Mouse (Mus musculus) layer of hippocampus, adult 9-10 months (tissue): ENCODE measurements at regions not wholly inside any gene's neighbourhood (a gene's known extent, or its start where the extent isn't known, plus 50 kb on each side); places are given as distances from the start of the nearest gene placed in this dataset.

Experiments
- DNase-seq: peaks from one replicate; pipeline ENCODE4 v3.0.0; 2022; ENCODE audit warnings: low spot score

GRCm38 (mm10) chr16:86368449-86368848, 466.8 kb upstream of the Adamts5 start:
- no peak for DNase-seq

GRCm38 (mm10) chr16:86366197-86366596, 464.6 kb upstream of the Adamts5 start:
- DNase-seq, result no peak

DNA sequence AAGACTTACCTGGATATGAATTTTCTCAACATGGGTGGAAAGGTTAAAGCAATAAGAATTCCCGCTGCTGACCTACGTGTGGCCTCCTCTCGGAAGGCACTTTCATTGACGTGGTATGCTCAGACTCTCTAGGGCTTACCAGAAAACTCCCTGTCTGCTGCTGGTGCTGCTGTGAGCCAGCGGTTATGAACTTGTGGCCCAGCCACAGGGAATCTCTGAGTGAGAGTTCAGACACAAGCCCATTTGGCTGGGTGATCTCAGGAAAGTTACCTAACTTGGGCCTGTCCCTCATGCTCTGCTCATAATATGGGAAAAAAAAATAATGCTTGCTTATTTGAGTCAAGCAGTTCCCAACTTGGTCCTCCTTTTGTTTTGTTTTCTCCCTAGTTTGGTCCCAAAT, 459.5 kb upstream of the Adamts5 start:
- no peak for DNase-seq

- no peak for DNase-seq
These were observed 453.4 kb upstream of the Adamts5 start for GRCm38 (mm10) chr16:86355036-86355435.

- DNase-seq, result no peak
These were observed 446.1 kb upstream of the Adamts5 start for GRCm38 (mm10) chr16:86347753-86348152.

DNA sequence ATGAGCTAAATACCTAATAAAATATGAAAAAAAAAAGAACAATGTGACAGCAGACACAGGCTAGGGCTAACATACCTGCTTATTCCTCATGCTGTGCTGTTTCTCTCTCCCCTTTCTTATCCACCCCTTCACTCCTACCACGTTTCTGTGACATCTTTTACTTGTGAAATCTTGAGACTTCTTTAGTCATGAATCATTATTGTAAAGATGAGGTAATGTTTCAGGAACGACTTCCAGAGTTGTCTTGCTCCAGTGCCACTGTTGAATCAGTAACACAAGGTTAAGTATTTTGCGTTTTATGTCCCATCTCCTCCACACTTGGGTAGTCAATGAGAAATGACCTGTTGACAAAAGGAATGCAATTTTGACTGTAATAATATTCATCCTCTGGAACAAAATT, 445.3 kb upstream of the Adamts5 start:
- no peak for DNase-seq

DNA sequence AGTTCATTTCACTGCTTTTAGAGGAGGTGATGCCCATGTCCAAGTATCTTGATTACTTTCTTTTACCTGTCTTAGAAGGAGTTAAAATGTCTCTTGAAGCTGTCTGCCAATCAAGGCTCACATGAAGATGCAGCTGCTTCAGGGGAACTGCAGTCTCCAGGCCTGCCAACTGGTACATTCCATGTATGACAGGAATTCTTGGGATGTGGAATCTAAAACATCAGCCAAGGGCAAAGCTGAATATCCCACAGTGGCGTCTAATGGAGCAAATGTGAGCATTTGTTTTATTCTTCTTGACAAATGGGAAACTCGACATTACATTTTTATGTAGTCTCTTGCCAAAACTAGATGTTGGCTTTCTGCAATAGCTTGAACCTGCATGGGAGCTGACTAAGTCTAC, 438.7 kb upstream of the Adamts5 start:
- DNase-seq, result no peak

DNA sequence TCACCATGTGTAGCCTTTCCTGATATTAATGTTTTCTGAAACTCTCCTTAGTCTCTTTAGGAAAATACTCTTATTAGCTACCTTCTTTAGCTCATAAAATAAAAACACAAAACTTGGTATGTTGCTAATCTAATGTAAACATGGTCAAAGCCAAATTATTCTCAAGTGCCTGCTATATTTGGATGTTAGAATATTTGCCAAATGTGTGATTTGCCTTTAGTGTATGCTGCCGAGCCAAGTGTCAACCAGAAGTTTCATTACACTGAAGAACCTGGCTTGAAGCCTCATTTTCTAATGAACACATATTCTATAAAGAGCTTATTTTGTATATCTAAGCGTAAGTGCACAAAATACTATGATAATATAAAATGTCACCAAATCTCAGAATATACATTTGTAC, 423.8 kb upstream of the Adamts5 start:
- DNase-seq, result no peak

DNA sequence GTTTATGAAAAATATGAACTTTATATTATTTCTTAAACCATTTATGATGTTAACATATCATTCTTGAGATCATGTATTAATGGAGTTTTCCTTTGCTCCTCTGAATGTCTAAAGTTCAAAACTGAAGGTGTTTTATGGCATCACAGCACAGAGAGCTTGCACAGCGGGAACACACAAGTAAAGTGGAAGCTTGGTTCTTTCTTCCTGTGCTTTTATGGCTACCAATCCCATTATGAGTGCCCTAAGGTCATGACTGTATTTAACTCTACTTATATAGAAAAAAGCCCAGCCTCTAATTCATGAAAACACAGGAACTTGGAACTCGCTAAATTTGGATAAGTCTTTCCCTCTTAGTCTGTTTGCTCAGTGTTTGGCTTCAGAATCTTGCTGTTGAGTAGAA, 417.3 kb upstream of the Adamts5 start:
- no peak for DNase-seq

DNA sequence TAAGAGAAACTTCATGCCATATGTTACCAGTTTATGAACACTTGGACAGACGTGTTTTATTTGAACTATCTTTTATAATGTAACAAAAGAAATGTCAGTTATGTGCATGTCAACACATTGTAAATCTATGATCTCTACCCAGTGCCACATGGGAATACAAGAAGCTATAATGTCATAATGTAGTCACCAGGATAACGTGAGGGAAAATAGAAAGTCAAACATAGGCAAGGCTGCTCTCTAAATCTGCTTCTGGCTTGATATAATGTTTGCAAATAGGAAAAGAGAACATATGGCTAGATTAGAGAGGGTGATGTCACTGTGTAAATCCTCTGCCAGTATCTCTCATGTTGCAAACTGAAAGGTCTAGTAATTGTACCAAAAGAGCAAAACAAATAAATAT, 408.1 kb upstream of the Adamts5 start:
- no peak for DNase-seq

DNA sequence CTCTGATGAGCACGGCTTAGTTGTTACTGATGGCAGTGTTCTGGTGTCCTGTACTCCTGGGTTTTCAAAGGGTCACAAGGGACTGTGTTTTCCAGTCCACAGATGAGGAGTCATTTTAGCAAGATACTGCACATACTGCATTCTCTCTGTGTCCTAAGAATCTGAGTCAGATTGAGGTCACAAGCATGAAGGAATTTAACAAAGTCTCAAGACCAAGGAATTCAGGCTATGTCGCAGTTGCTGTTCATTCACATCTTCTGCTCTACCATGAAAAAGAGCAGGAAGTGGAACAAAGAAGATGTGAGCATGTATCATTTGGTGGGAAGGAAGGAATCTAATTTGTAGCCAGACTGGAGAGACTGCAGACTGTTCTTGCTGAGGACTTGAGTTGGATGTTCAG, 402.2 kb upstream of the Adamts5 start:
- no peak for DNase-seq

DNA sequence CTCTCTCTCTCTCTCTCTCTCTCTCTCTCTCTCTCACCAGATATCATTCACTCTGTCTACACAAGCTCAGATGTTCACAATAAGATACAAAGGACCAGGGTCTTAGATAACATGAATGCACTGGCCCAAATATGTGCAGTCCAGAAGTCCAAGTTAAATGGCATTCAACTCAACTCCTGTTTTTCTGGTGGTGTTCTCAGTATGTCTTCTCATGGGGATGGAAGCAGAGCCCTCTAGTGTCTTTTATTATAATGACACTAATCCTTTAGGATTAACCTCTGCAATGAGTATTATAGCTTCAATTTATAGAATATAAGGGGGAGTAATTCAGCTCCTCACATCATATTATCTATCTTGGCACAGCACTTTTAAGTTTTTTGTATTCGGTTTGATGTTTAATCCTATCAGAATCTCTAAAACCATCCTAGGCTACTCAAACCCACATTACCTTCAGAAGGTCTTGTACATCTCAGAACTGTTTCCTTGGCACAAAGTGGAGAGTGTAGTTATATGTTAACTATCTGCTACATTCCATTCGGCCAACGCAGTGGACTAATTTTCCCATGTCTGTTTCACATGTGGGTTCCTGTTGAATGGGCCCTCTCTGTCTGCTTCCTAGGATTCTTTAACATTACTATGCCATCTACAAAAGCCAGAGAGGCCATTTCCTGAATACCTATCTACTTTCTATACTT, 401.0 kb upstream of the Adamts5 start:
- DNase-seq, result no peak

DNA sequence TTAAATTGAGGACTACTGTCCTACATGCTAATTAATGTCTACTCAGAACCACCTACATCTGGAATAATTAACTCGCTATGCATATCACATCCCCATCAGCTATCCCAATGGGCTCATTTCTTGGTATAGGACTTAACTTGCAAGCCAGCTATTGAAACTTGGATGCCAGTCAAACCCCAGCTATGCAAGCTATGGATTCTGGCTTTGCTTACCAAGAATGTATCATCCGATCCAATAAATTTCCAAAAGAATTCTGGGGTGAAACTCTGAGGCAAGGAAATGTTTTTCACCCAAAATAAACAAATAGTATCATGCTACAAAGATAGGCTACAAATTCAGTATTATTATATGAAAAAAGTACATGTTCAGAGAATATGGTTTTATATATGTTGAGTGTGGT, 392.8 kb upstream of the Adamts5 start:
- no peak for DNase-seq

DNA sequence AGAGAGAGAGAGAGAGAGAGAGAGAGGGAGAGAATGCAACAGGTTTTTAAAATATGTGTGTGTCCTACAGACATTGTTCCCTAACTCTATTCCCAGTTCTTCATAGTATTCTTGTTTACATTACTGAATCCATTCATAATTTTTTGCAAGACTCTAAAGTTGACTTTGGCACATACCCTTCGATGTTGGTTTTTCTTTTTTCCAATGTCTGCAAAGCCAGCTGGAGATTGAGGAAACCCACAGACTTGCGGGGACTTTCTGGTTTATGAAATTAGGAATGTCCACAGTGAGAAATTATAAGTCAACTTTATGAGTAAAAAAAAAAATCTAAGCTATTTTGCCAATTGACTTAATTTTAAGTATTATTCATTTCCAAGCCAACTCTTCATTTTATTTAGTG, 379.7 kb upstream of the Adamts5 start:
- no peak for DNase-seq

GRCm38 (mm10) chr16:86277031-86277430, 375.4 kb upstream of the Adamts5 start:
- no peak for DNase-seq

DNA sequence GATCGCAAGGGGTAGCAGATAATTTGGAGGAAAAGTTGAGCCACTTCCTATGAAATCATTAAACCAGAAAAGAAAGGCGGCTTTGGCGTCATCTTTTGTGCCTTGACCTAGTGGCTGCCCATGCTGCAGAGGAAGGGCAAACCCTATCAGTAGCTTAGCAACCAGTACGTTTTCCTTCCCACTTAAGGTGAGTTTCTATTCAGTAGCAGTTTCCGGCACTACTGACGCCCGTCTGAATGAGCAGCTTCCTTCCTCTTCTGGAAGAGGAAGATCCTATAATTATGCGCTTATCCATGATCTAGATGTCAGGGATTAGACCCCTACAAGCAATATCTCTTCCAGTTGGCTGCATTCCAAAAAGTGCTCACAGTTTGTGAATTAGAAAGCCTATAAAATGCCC, 360.0 kb upstream of the Adamts5 start:
- no peak for DNase-seq

DNA sequence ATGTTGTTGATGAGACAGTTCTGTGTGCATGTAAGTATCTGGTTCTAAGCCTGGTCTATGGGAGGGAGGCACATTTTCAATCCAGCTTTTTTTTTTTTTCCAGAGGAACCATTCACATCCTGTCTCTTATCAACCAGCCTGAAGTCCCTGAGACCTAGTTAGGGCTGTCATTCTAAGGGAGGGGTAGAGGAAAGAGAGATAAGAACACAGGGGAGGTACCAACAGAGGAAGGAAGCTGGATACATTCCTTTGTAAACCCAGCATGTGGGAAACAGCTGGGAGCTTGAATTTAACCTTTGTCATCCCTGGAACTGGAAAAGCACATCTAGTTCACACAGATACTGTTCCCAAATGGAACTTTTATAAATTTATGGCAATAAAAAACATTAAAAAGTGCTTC, 351.0 kb upstream of the Adamts5 start:
- DNase-seq, result no peak

DNA sequence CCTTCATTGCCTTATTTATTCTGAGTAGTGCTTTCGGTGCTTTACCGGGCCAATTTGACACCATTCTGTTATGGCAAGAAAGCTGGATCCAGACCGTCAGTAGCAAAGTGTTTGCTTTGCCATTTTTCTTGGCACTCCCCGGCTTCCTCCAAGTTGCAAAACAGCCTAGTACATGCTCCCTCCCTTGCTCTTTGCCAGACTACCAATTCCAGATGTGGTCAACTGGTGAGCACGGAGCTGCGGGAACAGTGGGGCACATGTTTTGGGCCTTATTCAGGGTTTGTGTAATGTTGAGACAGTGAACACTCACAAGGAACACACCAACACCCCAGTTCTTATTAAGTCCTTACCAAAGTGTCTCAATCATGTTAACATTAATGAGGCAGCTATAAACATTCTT, 348.4 kb upstream of the Adamts5 start:
- DNase-seq, result no peak

DNA sequence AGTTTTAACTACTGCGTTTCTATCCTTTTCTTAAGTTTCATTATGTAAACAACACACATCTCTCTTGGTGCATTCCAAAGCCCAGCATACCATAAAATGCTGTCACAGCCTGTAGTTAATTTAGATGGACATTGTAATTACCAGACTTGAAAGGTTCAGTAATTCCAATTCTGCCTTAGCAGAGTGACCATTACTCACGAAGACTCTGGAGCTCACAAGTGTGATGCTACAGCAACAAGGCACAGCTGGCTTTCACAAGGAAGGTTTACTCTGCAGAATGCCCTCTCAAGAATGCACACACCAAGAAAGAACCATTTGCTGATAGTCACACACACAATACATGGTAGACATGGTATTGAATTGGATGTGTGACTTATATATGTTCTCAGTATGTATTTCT, 342.6 kb upstream of the Adamts5 start:
- no peak for DNase-seq

DNA sequence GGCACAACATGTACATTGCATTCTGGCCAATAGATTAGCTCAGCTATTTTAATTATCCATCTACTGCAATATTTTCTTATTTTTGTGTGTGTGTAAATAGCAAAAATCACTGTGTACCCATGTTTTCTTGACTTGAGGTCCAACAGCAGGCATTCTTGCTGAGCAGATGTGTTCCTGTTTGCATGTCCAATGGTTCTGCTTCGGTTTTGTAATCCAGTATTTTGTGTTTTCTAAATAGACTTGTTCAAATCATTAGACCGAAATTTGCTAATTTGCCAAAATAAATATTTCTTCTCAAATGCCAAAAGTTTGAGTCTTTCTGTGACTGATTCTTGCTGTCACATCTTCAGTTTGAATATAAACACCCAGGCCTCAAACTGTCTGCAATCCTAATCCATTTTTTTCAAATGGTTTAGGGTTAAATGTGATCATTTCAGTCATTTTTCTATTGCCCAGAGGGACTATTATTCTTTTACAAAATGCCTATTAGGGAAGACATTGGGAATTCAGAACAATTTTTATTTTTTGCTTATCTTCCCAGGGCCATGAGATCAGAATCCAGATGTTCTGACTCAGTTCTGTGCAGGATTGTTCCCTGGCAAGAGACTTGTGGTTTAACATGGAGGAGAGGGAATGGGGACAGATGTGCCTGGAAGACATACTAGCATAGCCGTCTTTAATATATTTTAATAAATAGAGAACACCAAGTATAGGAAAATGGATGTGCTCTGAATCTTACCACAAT, 341.3 kb upstream of the Adamts5 start:
- no peak for DNase-seq

DNA sequence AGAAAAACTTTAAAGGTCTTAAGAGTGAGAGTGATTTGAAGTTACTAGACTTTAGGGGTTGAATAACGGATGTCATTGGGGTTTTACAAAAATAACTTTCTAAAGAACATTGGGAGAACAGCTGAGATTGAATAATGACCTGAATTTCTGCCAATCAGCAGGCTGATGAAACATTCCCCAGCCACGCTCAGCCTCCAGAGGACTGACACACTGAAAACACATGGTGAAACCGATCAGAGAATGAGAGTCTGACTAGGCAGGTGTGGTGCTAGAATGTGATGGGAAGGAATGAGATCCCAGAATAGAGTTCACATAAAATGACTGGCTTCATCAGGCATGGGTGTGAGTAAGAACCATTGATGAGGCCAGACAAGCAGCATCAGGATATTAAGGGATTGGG, 321.4 kb upstream of the Adamts5 start:
- DNase-seq, result no peak

GRCm38 (mm10) chr16:86210547-86210946, 308.9 kb upstream of the Adamts5 start:
- DNase-seq, result no peak

- no peak for DNase-seq
These were observed 307.7 kb upstream of the Adamts5 start for GRCm38 (mm10) chr16:86209319-86209718.

DNA sequence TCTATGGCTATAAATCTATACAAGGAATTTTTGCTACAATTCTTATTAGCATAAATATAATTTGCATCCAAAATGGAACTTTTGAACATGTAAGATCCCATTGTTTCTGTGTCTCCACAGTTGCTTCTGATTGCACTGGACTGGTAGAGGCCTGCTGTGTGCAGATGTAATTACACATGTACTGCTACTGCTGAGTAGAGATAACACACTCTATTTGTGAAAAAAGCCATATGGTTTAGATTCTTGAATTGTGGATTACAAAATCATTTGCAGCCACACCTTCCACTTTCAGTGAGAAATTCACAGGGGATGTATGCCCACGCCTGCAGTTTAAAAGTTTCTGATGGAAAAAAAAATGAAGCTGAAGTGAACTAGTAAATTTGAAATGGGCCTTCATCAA, 288.2 kb upstream of the Adamts5 start:
- no peak for DNase-seq
